Mouse (Mus musculus) midbrain, embryonic 11.5 days (tissue): ENCODE measurements at regions not wholly inside any gene's neighbourhood (a gene's known extent, or its start where the extent isn't known, plus 50 kb on each side); places are given as distances from the start of the nearest gene placed in this dataset.

Experiments
- ATAC-seq: fragments of 200-750 bp; cut with Nextera tagmentation; 2 replicates; pipeline ENCODE4 v1.8.0; 2017; ENCODE audit warnings: moderate TSS enrichment, moderate library complexity; ENCODE audit not compliant: low FRiP score
- DNase-seq: peaks from one replicate; pipeline ENCODE4 v3.0.0; 2015; ENCODE audit warnings: low spot score; ENCODE audit errors: missing footprints
- H3K27ac ChIP-seq: fragments of 300-500 bp; sonication (generic); 2 replicates; pipeline ENCODE4 v1.5.1; 2014; ENCODE audit warnings: low read depth, low read length
- H3K27me3 ChIP-seq: fragments of 300-500 bp; sonication (generic); 2 replicates; pipeline ENCODE4 v1.6.1; 2014; ENCODE audit warnings: mild to moderate bottlenecking, low read length, moderate library complexity, mixed read lengths; ENCODE audit not compliant: control insufficient read depth, insufficient read depth
- H3K36me3 ChIP-seq: fragments of 300-500 bp; sonication (generic); 2 replicates; pipeline ENCODE4 v1.6.1; 2014; ENCODE audit warnings: mild to moderate bottlenecking, low read length, moderate library complexity, mixed read lengths; ENCODE audit not compliant: control insufficient read depth, insufficient read depth
- H3K4me1 ChIP-seq: fragments of 300-500 bp; sonication (generic); 2 replicates; pipeline ENCODE4 v1.6.1; 2014; ENCODE audit warnings: low read length; ENCODE audit not compliant: control insufficient read depth, insufficient read depth
- H3K4me2 ChIP-seq: fragments of 300-500 bp; sonication (generic); 2 replicates; pipeline ENCODE4 v1.6.1; 2014; ENCODE audit warnings: mild to moderate bottlenecking, moderate library complexity
- H3K4me3 ChIP-seq: fragments of 300-500 bp; sonication (generic); 2 replicates; pipeline ENCODE4 v1.5.1; 2014; ENCODE audit warnings: low read depth, low read length
- H3K9ac ChIP-seq: fragments of 300-500 bp; sonication (generic); 2 replicates; pipeline ENCODE4 v1.6.1; 2014; ENCODE audit warnings: low read length
- H3K9me3 ChIP-seq: fragments of 300-500 bp; sonication (generic); 2 replicates; pipeline ENCODE4 v1.6.1; 2016; ENCODE audit warnings: low read length; ENCODE audit not compliant: control insufficient read depth
- WGBS: fragments of 180-500 bp; shearing (Covaris S2); extraction: QIAGEN DNeasy Blood & Tissue Kit; methylation state at CpG from one replicate; pipeline ENCODE4 v1.1.7; 2014; 5-methylcytosine and 5-hydroxymethylcytosine counted together

GRCm38 (mm10) chr1:186458099-186458637, 247.6 kb downstream of the Tgfb2 start:
- H3K36me3 ChIP-seq, result no peaks in the 10 kb centered on the region
- no peak overlapping the region for H3K4me2 ChIP-seq
- no peak overlapping the region for H3K27ac ChIP-seq
- H3K9ac ChIP-seq, result no peak overlapping the region
- no peaks in the 10 kb centered on the region for H3K27me3 ChIP-seq
- 27% methylated on average over 2 of the region's 2 CpGs for WGBS
- ATAC-seq (no peak), DNase-seq (peak; percentile 8)
- H3K4me3 ChIP-seq, result no peak overlapping the region
- H3K9me3 ChIP-seq, result no peaks in the 10 kb centered on the region; the same call in 1 of the 2 replicates
- H3K4me1 ChIP-seq, result no peaks in the 10 kb centered on the region

GRCm38 (mm10) chr1:186457098-186457497, 248.7 kb downstream of the Tgfb2 start:
- H3K4me3 ChIP-seq, result no peak overlapping the region
- 80% methylated on average over 8 of the region's 8 CpGs for WGBS
- no peaks in the 10 kb centered on the region for H3K4me1 ChIP-seq
- no peaks in the 10 kb centered on the region for H3K36me3 ChIP-seq
- H3K27me3 ChIP-seq, result no peaks in the 10 kb centered on the region
- H3K9me3 ChIP-seq, result no peaks in the 10 kb centered on the region; the same call in 1 of the 2 replicates
- no peak overlapping the region for H3K27ac ChIP-seq
- DNase-seq (peak; percentile 41), ATAC-seq (no peak)
- H3K4me2 ChIP-seq, result no peak overlapping the region
- H3K9ac ChIP-seq, result no peak overlapping the region

- no peak overlapping the region for H3K27ac ChIP-seq
- no peaks in the 10 kb centered on the region for H3K4me1 ChIP-seq
- H3K9ac ChIP-seq, result no peak overlapping the region
- H3K4me2 ChIP-seq, result no peak overlapping the region
- WGBS, result 97% methylated on average over 3 of the region's 3 CpGs
- no peak overlapping the region for H3K4me3 ChIP-seq
- H3K36me3 ChIP-seq, result no peaks in the 10 kb centered on the region
- H3K27me3 ChIP-seq, result no peaks in the 10 kb centered on the region
- H3K9me3 ChIP-seq, result no peaks in the 10 kb centered on the region; the same call in 1 of the 2 replicates
- no peak for ATAC-seq
- no peak for DNase-seq
Measured at GRCm38 (mm10) chr1:186456131-186456530, 249.7 kb downstream of the Tgfb2 start.

- DNase-seq, result no peak
- Histone ChIP-seq H3K4me1 (no peaks in the 10 kb centered on the region), H3K4me2 (no peak overlapping the region), H3K9ac (no peak overlapping the region), H3K9me3 (no peaks in the 10 kb centered on the region; the same call in 1 of the 2 replicates), H3K36me3 (no peaks in the 10 kb centered on the region), H3K4me3 (no peak overlapping the region), H3K27ac (no peak overlapping the region), H3K27me3 (no peaks in the 10 kb centered on the region)
- WGBS, result 82% methylated on average over 7 of the region's 7 CpGs
- no peak for ATAC-seq
Measured at GRCm38 (mm10) chr1:186455177-186455660, 250.6 kb downstream of the Tgfb2 start.

- Histone ChIP-seq H3K4me1 (no peaks in the 10 kb centered on the region), H3K27ac (no peak overlapping the region), H3K4me3 (no peak overlapping the region), H3K9me3 (no peaks in the 10 kb centered on the region; the same call in 1 of the 2 replicates), H3K9ac (no peak overlapping the region), H3K4me2 (no peak overlapping the region), H3K36me3 (no peaks in the 10 kb centered on the region), H3K27me3 (no peaks in the 10 kb centered on the region)
- ATAC-seq (no peak), DNase-seq (no peak)
- 73% methylated on average over 4 of the region's 4 CpGs for WGBS
Measured at GRCm38 (mm10) chr1:186454393-186455085, 251.2 kb downstream of the Tgfb2 start.

GRCm38 (mm10) chr1:186448841-186449650, 256.7 kb downstream of the Tgfb2 start:
- Histone ChIP-seq H3K27me3 (no peaks in the 10 kb centered on the region), H3K4me1 (peaks cover 4% of the 10 kb centered on the region; the same call in 1 of the 2 replicates), H3K27ac (no peak overlapping the region), H3K36me3 (no peaks in the 10 kb centered on the region), H3K9me3 (no peaks in the 10 kb centered on the region), H3K9ac (no peak overlapping the region), H3K4me3 (no peak overlapping the region), H3K4me2 (no peak overlapping the region)
- ATAC-seq, result peak; percentile 48
- WGBS, result 47% methylated on average over 16 of the region's 16 CpGs
- DNase-seq, result peak; percentile 88

- Histone ChIP-seq H3K4me3 (no peak overlapping the region), H3K36me3 (no peaks in the 10 kb centered on the region), H3K9me3 (no peaks in the 10 kb centered on the region), H3K4me1 (peaks cover 4% of the 10 kb centered on the region; the same call in 1 of the 2 replicates), H3K27me3 (no peaks in the 10 kb centered on the region), H3K27ac (no peak overlapping the region), H3K9ac (no peak overlapping the region), H3K4me2 (no peak overlapping the region)
- 86% methylated on average over 1 of the region's 1 CpGs for WGBS
- ATAC-seq, result no peak
- DNase-seq, result no peak
Measured at GRCm38 (mm10) chr1:186447521-186447920, 258.3 kb downstream of the Tgfb2 start.

GRCm38 (mm10) chr1:186444701-186445131, 261.1 kb downstream of the Tgfb2 start:
- WGBS, result 55% methylated on average over 5 of the region's 5 CpGs

GRCm38 (mm10) chr1:186442160-186442559, 263.6 kb downstream of the Tgfb2 start:
- DNase-seq, result no peak
- ATAC-seq, result no peak

More at GRCm38 (mm10) chr1:186444701-186445131, 261.1 kb downstream of the Tgfb2 start:
- Histone ChIP-seq H3K27ac (no peak overlapping the region), H3K36me3 (no peaks in the 10 kb centered on the region), H3K9me3 (no peaks in the 10 kb centered on the region), H3K4me2 (no peak overlapping the region), H3K27me3 (no peaks in the 10 kb centered on the region), H3K9ac (no peak overlapping the region), H3K4me3 (no peak overlapping the region), H3K4me1 (peaks cover 4% of the 10 kb centered on the region; the same call in 1 of the 2 replicates)
- DNase-seq (no peak), ATAC-seq (no peak)

More at GRCm38 (mm10) chr1:186442160-186442559, 263.6 kb downstream of the Tgfb2 start:
- WGBS, result 62% methylated on average over 1 of the region's 1 CpGs
- Histone ChIP-seq H3K4me2 (no peak overlapping the region), H3K4me3 (no peak overlapping the region), H3K27me3 (no peaks in the 10 kb centered on the region), H3K27ac (no peak overlapping the region), H3K36me3 (no peaks in the 10 kb centered on the region), H3K4me1 (no peaks in the 10 kb centered on the region), H3K9ac (no peak overlapping the region), H3K9me3 (no peaks in the 10 kb centered on the region)
